Mouse (Mus musculus) midbrain, embryonic 14.5 days (tissue): ENCODE results near the gene Irx4. TPM values are rescaled to one million over a fixed set of nuclear protein-coding genes. Genes with fewer than 3 reads are reported as not detected.

Experiments
- ATAC-seq: fragments of 200-750 bp; cut with Nextera tagmentation; 2 replicates; pipeline ENCODE4 v1.8.0; 2017; ENCODE audit warnings: moderate number of reproducible peaks, moderate library complexity; ENCODE audit not compliant: low FRiP score, low TSS enrichment
- DNase-seq: peaks from one replicate; pipeline ENCODE4 v3.0.0-alpha.2; 2015
- H3K27ac ChIP-seq: fragments of 300-500 bp; sonication (generic); replicated peaks from 2 replicates; pipeline ENCODE4 v1.5.1; 2014; ENCODE audit warnings: mild to moderate bottlenecking, low read depth, low read length, moderate library complexity
- H3K27me3 ChIP-seq: fragments of 300-500 bp; sonication (generic); 2 replicates; pipeline ENCODE4 v1.6.1; 2014; ENCODE audit warnings: low read length, control low read depth, mixed read lengths; ENCODE audit not compliant: control insufficient read depth, insufficient read depth
- H3K36me3 ChIP-seq: fragments of 300-500 bp; sonication (generic); 2 replicates; pipeline ENCODE4 v1.6.1; 2014; ENCODE audit warnings: low read length, control low read depth; ENCODE audit not compliant: control insufficient read depth, insufficient read depth
- H3K4me1 ChIP-seq: fragments of 300-500 bp; sonication (generic); 2 replicates; pipeline ENCODE4 v1.6.1; 2014; ENCODE audit warnings: mild to moderate bottlenecking, antibody characterized with exemption, low read length, control low read depth; ENCODE audit not compliant: control insufficient read depth, insufficient read depth
- H3K4me2 ChIP-seq: fragments of 300-500 bp; sonication (generic); 2 replicates; pipeline ENCODE4 v1.6.1; 2014; ENCODE audit warnings: mild to moderate bottlenecking, low read length, moderate library complexity
- H3K4me3 ChIP-seq: fragments of 300-500 bp; sonication (generic); replicated peaks from 2 replicates; pipeline ENCODE4 v1.5.1; 2014; ENCODE audit warnings: low read depth, low read length
- H3K9ac ChIP-seq: fragments of 300-500 bp; sonication (generic); replicated peaks from 2 replicates; pipeline ENCODE4 v1.6.1; 2014; ENCODE audit warnings: mild to moderate bottlenecking, low read length, moderate library complexity
- H3K9me3 ChIP-seq: fragments of 300-500 bp; sonication (generic); 2 replicates; pipeline ENCODE4 v1.6.1; 2016; ENCODE audit warnings: low read length, control low read depth, mixed read lengths; ENCODE audit not compliant: control insufficient read depth
- WGBS: fragments of 180-500 bp; shearing (Covaris S2); extraction: QIAGEN DNeasy Blood & Tissue Kit; methylation state at CpG from one replicate; pipeline ENCODE4 v1.1.7; 2014; 5-methylcytosine and 5-hydroxymethylcytosine counted together
- polyA plus RNA-seq: library from polyadenylated mRNA; unstranded; fragments of >200 nt; fragmentation: Nextera tagmentation; extraction: Ambion mirVana; gene quantifications from 2 replicates; pipeline ENCODE4 v1.2.1, GENCODE M21; 2014

Irx4 gene
- polyA plus RNA-seq, 1 experiment from 2014 or later: 2.3 TPM

- Histone ChIP-seq H3K4me2 (peak overlapping the region; percentile 78), H3K4me1 (peaks cover 20% of the 10 kb centered on the region), H3K27me3 (peaks cover 74% of the 10 kb centered on the region), H3K9me3 (no peaks in the 10 kb centered on the region), H3K9ac (0 out of 2 replicates have a peak overlapping the region, but pooled peaks have one; percentile 43), H3K4me3 (peak overlapping the region; percentile 39), H3K27ac (no peak overlapping the region), H3K36me3 (no peaks in the 10 kb centered on the region)
- DNase-seq: no peak
- ATAC-seq: no peak
- 8% methylated on average over 10 of the region's 10 CpGs for WGBS
Measured at GRCm38 (mm10) chr13:73259577-73260353, 514 bp upstream of the Irx4 start.

GRCm38 (mm10) chr13:73261036-73261730 lies 904 bp downstream of the Irx4 start:
- 4% methylated on average over 25 of the region's 25 CpGs for WGBS
- H3K4me1 ChIP-seq: peaks cover 27% of the 10 kb centered on the region
- no peak overlapping the region for H3K9ac ChIP-seq
- peaks cover 82% of the 10 kb centered on the region for H3K27me3 ChIP-seq
- H3K4me2 ChIP-seq: peak overlapping the region; percentile 78
- H3K9me3 ChIP-seq: no peaks in the 10 kb centered on the region
- H3K4me3 ChIP-seq: peak overlapping the region; percentile 39
- ATAC-seq (no peak), DNase-seq (no peak)
- no peak overlapping the region for H3K27ac ChIP-seq
- H3K36me3 ChIP-seq: no peaks in the 10 kb centered on the region

GRCm38 (mm10) chr13:73261881-73262280 lies 1.6 kb downstream of the Irx4 start:
- no peaks in the 10 kb centered on the region for H3K9me3 ChIP-seq
- no peak for DNase-seq
- no peak overlapping the region for H3K27ac ChIP-seq
- no peak for ATAC-seq
- H3K9ac ChIP-seq: no peak overlapping the region
- no peaks in the 10 kb centered on the region for H3K36me3 ChIP-seq
- 0 out of 2 replicates have a peak overlapping the region, but pooled peaks have one; percentile 39 for H3K4me3 ChIP-seq
- WGBS: 14% methylated on average over 2 of the region's 2 CpGs
- peaks cover 89% of the 10 kb centered on the region for H3K27me3 ChIP-seq
- 0 out of 2 replicates have a peak overlapping the region, but pooled peaks have one; percentile 17 for H3K4me2 ChIP-seq
- peaks cover 27% of the 10 kb centered on the region for H3K4me1 ChIP-seq

DNA sequence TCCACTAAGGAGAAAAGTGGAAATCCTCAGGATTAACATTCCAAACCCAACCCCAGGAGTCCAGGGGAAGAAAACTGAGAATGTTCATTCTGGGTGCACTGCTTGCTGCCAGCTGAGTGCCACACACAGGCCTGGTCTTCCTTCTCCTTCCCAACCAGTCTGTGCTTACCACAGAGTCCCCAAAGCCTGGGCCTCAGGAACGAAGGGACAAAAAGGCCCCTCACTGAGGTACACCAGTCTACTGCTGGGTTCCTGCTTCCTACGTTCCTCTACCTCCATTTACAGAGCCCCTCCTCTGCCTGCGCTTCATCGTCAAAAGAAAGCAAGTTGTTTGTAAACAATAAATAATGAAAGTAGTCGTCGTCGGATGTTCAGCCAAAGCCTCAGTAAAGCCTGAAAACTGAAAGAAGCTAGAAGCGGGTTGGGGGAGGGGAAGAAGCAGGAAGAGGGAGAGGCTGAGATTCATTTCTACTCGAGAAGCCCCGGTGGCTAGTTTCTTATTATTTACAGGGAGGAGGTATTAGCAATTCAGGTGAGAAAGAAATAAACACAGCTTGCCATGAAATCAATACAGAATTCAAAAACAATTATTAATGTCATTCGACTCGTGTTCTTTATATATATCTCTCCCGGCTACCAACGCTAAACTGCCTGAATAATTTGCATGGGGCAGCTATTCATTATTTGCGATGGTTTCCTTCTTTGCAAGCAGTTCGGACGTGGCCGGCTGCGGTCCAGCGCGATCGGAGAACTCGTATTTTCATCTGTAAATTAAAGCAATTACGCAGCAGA lies 2.3 kb downstream of the Irx4 start:
- DNase-seq (peak; percentile 58), ATAC-seq (no peak)
- 2% methylated on average over 24 of the region's 24 CpGs for WGBS
- Histone ChIP-seq H3K27me3 (peaks cover 95% of the 10 kb centered on the region), H3K4me1 (peaks cover 27% of the 10 kb centered on the region), H3K4me2 (peak overlapping the region; percentile 41), H3K36me3 (no peaks in the 10 kb centered on the region), H3K4me3 (peak overlapping the region; percentile 7; the same call in 1 of the 2 replicates), H3K9me3 (no peaks in the 10 kb centered on the region), H3K9ac (no peak overlapping the region), H3K27ac (no peak overlapping the region)

DNA sequence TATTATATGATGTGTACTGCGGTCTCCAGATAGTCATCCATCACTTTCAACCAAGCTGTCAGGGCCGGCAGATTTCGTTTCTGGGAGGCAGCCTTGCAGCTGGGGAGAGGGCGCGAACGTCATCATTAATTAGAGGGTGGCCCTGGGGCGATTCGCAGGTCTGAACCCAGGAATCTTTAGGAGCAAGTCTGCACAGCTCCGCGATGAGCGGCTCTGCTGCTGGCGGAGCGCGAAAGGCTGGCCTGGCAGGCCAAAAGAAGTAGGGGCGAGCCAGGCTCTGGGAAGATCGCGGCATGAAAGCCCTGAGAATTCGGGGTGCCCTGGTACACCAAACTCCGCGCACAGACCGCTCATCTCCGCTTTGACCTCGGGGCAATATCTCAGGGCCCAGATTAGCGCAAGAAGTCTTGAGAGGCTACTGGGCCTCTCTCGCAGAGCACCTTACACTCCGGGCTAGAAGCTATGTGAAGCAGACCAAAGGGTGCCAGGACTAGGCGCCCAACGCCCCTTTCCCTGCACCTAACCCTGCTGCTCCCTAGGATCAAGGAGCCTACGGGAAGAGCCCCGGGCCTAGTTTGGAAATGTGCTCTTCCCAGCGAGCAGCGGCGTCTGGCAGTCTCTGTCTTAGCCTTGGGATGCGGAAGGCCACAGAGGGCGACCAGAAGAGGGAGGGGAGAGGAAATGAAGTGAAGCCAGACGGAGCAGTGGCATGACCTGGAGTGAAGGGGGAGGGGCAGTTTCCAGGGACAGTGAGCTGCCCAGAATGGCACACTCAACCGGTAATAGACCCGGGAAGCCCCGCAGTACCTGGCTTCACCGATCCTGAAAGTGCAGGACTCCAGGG lies 3.1 kb downstream of the Irx4 start:
- under 1% methylated on average over 40 of the region's 40 CpGs for WGBS
- peak overlapping the region; percentile 41 for H3K4me2 ChIP-seq
- peak; percentile 64 for DNase-seq

DNA sequence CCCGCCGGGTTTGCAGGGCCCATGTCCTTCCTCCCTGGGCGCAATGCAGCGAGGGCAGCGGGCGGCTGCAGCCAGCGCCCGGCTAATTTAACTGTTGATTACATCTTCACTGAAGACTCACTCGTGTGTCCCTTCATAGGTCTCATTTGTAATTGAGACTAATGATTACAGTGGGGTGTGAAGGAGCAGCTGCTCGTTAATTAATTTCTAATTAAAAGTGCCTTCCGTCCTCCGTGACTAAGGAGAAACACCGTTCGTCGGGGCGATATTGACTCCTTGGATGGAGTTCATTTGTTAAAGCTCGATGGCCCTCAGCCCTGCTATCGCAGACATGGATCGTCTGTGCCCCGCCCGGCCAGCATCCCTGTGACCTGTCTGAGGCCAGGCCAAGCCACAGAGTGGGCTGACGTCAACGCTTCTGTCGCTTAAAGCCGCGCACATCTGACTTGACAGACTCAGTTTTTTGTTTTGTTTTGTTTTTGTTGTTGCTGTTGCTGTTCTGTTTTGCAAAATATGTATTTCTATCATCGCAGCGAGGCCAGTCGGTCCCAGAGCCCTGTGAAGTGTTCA lies 4.0 kb downstream of the Irx4 start:
- no peaks in the 10 kb centered on the region for H3K36me3 ChIP-seq
- WGBS: 4% methylated on average over 29 of the region's 29 CpGs

More for the DNA sequence above, 3.1 kb downstream of the Irx4 start:
- peak overlapping the region; percentile 7; the same call in 1 of the 2 replicates for H3K4me3 ChIP-seq
- H3K27ac ChIP-seq: no peak overlapping the region; the same call in 1 of the 2 replicates
- no peaks in the 10 kb centered on the region for H3K9me3 ChIP-seq
- H3K9ac ChIP-seq: no peak overlapping the region
- ATAC-seq: no peak
- H3K36me3 ChIP-seq: no peaks in the 10 kb centered on the region
- peaks cover 98% of the 10 kb centered on the region for H3K27me3 ChIP-seq
- H3K4me1 ChIP-seq: peaks cover 27% of the 10 kb centered on the region

GRCm38 (mm10) chr13:73264831-73265230 lies 4.6 kb downstream of the Irx4 start:
- Histone ChIP-seq H3K27ac (no peak overlapping the region), H3K4me1 (peaks cover 27% of the 10 kb centered on the region), H3K4me3 (no peak overlapping the region)

More for the DNA sequence above, 4.0 kb downstream of the Irx4 start:
- Histone ChIP-seq H3K9me3 (no peaks in the 10 kb centered on the region), H3K4me3 (no peak overlapping the region), H3K27ac (no peak overlapping the region), H3K27me3 (peaks cover 97% of the 10 kb centered on the region), H3K4me1 (peaks cover 27% of the 10 kb centered on the region), H3K4me2 (peak overlapping the region; percentile 41), H3K9ac (no peak overlapping the region)
- ATAC-seq (no peak), DNase-seq (peak; percentile 45)

More at GRCm38 (mm10) chr13:73264831-73265230, 4.6 kb downstream of the Irx4 start:
- Histone ChIP-seq H3K9me3 (no peaks in the 10 kb centered on the region), H3K36me3 (no peaks in the 10 kb centered on the region), H3K27me3 (peaks cover 97% of the 10 kb centered on the region), H3K4me2 (no peak overlapping the region), H3K9ac (no peak overlapping the region)
- no peak for DNase-seq
- WGBS: 16% methylated on average over 8 of the region's 8 CpGs
- no peak for ATAC-seq
